Mouse (Mus musculus): ENCODE measurements at regions not wholly inside any gene's neighbourhood (a gene's known extent, or its start where the extent isn't known, plus 50 kb on each side); places are given as distances from the start of the nearest gene placed in this dataset.

DNA sequence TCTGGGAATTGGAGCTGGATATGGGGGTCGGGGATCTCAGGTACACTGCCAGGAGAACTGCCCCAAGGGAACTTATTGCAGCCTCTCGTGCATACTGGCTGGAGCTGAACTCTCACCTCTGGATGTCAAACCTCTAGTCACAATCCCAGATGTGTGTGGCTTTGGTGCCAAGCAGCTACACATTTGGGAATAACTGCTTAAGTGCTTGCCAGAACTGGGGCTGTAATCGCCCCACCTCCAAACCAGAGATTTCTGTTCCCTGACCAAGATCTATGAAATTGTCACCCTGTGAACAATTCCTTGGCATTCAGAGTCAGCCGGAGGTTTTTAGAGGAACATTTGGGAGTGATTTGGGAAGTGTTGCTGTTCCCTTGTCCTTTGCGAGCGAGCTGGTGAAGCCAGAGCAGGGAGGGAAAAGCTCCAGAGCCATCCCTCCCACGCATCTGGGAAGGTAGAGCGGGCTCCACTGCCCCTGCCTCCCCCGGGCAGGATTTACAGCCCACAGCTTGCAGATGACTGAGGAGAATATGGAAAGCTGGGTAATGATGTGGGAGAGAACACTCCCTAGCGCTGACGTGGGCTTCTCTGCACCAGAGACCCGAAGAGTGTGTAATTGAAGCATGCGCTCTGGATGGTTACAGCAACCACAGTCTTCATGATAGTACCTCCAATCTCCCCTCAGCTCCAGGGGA lies 336.1 kb downstream of the Rps24 start:
- Histone ChIP-seq H3K27me3 (ENCODE audit: control insufficient read depth, insufficient read depth, low read length) (no peaks in the 10 kb centered on the region), H3K4me1 (ENCODE audit: control insufficient read depth, insufficient read depth, low read length) (peaks cover 12% of the 10 kb centered on the region), H3K4me3 (ENCODE audit: low read length) (no peak overlapping the region), H3K27ac (ENCODE audit: low read length) (no peak overlapping the region), H3K36me3 (ENCODE audit: control insufficient read depth, insufficient read depth) (no peaks in the 10 kb centered on the region), H3K9ac (ENCODE audit: low read length) (no peak overlapping the region), H3K4me2 (ENCODE audit: low read depth, low read length) (no peak overlapping the region), H3K9me3 (replicated peaks; ENCODE audit: control insufficient read depth, low read length) (no peaks in the 10 kb centered on the region)
- ATAC-seq (replicated peaks; ENCODE audit: extremely low read depth, insufficient read depth, low FRiP score) = peak; percentile 32; the same call in 1 of the 2 replicates
- 63% methylated on average over 13 of the region's 13 CpGs for WGBS

DNA sequence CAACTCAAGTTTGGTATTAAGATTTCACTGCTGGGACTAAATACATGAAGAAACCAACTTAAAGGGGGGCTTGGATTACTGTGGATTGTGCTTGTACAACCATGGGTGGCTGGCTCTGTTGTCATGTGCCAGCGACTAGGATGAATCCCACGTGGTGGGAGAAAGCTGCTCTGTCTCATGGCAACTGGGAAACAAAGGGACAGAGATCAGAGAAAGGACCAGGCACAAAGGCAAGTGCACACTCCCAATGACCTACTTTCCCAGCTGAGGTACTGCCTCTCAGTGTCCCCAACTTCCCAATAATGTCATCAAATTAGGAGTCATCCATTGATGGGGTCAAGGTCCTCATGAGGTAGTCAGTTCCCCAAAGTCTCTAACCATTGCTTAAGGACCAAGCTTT lies 337.4 kb downstream of the Rps24 start:
- Histone ChIP-seq H3K4me3 (ENCODE audit: low read length) (no peak overlapping the region), H3K36me3 (ENCODE audit: control insufficient read depth, insufficient read depth) (no peaks in the 10 kb centered on the region), H3K4me2 (ENCODE audit: low read depth, low read length) (no peak overlapping the region), H3K9me3 (replicated peaks; ENCODE audit: control insufficient read depth, low read length) (no peaks in the 10 kb centered on the region), H3K27me3 (ENCODE audit: control insufficient read depth, insufficient read depth, low read length) (no peaks in the 10 kb centered on the region), H3K27ac (ENCODE audit: low read length) (no peak overlapping the region), H3K4me1 (ENCODE audit: control insufficient read depth, insufficient read depth, low read length) (peaks cover 18% of the 10 kb centered on the region), H3K9ac (ENCODE audit: low read length) (no peak overlapping the region)
- 85% methylated on average over 2 of the region's 2 CpGs for WGBS
- no peak for ATAC-seq (replicated peaks; ENCODE audit: extremely low read depth, insufficient read depth, low FRiP score)

GRCm38 (mm10) chr14:24825722-24826386 lies 338.9 kb downstream of the Rps24 start:
- Histone ChIP-seq H3K4me2 (ENCODE audit: low read depth, low read length) (no peak overlapping the region), H3K9ac (ENCODE audit: low read length) (no peak overlapping the region), H3K36me3 (ENCODE audit: control insufficient read depth, insufficient read depth) (no peaks in the 10 kb centered on the region), H3K27me3 (ENCODE audit: control insufficient read depth, insufficient read depth, low read length) (0 out of 2 replicates have a peak, but pooled peaks cover 3% of the 10 kb centered on the region), H3K4me3 (ENCODE audit: low read length) (no peak overlapping the region), H3K9me3 (replicated peaks; ENCODE audit: control insufficient read depth, low read length) (no peaks in the 10 kb centered on the region), H3K27ac (ENCODE audit: low read length) (no peak overlapping the region), H3K4me1 (ENCODE audit: control insufficient read depth, insufficient read depth, low read length) (peaks cover 18% of the 10 kb centered on the region)
- WGBS = 70% methylated on average over 11 of the region's 11 CpGs
- no peak for ATAC-seq (replicated peaks; ENCODE audit: extremely low read depth, insufficient read depth, low FRiP score)

GRCm38 (mm10) chr14:24826471-24827337 lies 339.8 kb downstream of the Rps24 start:
- no peak for ATAC-seq (replicated peaks; ENCODE audit: extremely low read depth, insufficient read depth, low FRiP score)

GRCm38 (mm10) chr14:24827381-24828031 lies 340.6 kb downstream of the Rps24 start:
- ATAC-seq (replicated peaks; ENCODE audit: extremely low read depth, insufficient read depth, low FRiP score) = no peak
- Histone ChIP-seq H3K9me3 (replicated peaks; ENCODE audit: control insufficient read depth, low read length) (no peaks in the 10 kb centered on the region), H3K9ac (ENCODE audit: low read length) (no peak overlapping the region), H3K4me1 (ENCODE audit: control insufficient read depth, insufficient read depth, low read length) (peaks cover 18% of the 10 kb centered on the region), H3K27me3 (ENCODE audit: control insufficient read depth, insufficient read depth, low read length) (0 out of 2 replicates have a peak, but pooled peaks cover 3% of the 10 kb centered on the region), H3K36me3 (ENCODE audit: control insufficient read depth, insufficient read depth) (no peaks in the 10 kb centered on the region), H3K4me3 (ENCODE audit: low read length) (no peak overlapping the region), H3K4me2 (ENCODE audit: low read depth, low read length) (no peak overlapping the region), H3K27ac (ENCODE audit: low read length) (no peak overlapping the region)
- 40% methylated on average over 8 of the region's 8 CpGs for WGBS

More at GRCm38 (mm10) chr14:24826471-24827337, 339.8 kb downstream of the Rps24 start:
- Histone ChIP-seq H3K4me3 (ENCODE audit: low read length) (no peak overlapping the region), H3K9ac (ENCODE audit: low read length) (no peak overlapping the region), H3K9me3 (replicated peaks; ENCODE audit: control insufficient read depth, low read length) (no peaks in the 10 kb centered on the region), H3K4me1 (ENCODE audit: control insufficient read depth, insufficient read depth, low read length) (peaks cover 18% of the 10 kb centered on the region), H3K27me3 (ENCODE audit: control insufficient read depth, insufficient read depth, low read length) (0 out of 2 replicates have a peak, but pooled peaks cover 3% of the 10 kb centered on the region), H3K4me2 (ENCODE audit: low read depth, low read length) (no peak overlapping the region), H3K36me3 (ENCODE audit: control insufficient read depth, insufficient read depth) (no peaks in the 10 kb centered on the region), H3K27ac (ENCODE audit: low read length) (no peak overlapping the region)
- WGBS = 43% methylated on average over 13 of the region's 13 CpGs

DNA sequence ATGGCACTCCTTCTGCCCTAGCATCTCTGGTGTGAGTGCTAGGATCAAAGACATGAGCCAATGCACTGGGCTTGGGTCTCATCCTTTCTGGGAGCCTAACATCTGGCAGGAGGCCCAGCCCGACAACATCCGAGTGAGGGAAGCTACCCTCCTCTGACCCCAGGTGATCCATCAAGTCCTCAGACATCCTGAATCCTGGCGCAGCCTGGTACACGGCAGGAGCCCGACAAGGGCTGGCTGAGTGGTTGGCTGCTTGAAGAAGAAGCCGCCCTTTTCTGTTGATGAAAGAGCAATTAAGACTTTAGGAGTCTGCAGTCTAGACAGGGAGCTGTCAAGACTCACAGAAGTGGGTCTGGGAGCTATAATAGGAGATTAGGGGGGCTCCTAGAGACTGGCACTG lies 342.1 kb downstream of the Rps24 start:
- 41% methylated on average over 6 of the region's 6 CpGs for WGBS
- Histone ChIP-seq H3K4me2 (ENCODE audit: low read depth, low read length) (no peak overlapping the region), H3K9me3 (replicated peaks; ENCODE audit: control insufficient read depth, low read length) (no peaks in the 10 kb centered on the region), H3K9ac (ENCODE audit: low read length) (no peak overlapping the region), H3K27ac (ENCODE audit: low read length) (no peak overlapping the region), H3K36me3 (ENCODE audit: control insufficient read depth, insufficient read depth) (no peaks in the 10 kb centered on the region), H3K4me1 (ENCODE audit: control insufficient read depth, insufficient read depth, low read length) (peaks cover 18% of the 10 kb centered on the region), H3K4me3 (ENCODE audit: low read length) (no peak overlapping the region), H3K27me3 (ENCODE audit: control insufficient read depth, insufficient read depth, low read length) (0 out of 2 replicates have a peak, but pooled peaks cover 3% of the 10 kb centered on the region)
- ATAC-seq (replicated peaks; ENCODE audit: extremely low read depth, insufficient read depth, low FRiP score) = no peak

DNA sequence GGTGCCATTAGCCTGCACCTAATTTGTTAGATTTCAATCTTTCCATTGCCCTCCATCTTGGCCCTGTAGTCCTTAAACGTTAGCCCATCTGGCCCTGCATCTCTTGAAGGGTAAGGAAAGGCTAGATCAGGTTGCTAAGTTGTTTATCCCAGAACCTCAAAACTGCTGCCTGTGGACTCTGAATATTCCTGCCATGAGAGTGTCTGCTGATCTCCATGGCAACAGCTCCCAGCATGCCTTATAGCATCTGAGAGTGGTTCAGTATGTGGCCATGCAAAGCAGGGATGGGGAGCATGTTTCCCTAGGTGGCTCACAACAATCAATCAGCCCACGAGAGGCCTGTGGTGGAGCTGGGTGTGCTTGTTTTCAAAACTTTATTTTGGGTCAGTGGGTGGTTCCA lies 346.3 kb downstream of the Rps24 start:
- H3K27ac ChIP-seq (ENCODE audit: low read length) = no peak overlapping the region
- no peak overlapping the region for H3K9ac ChIP-seq (ENCODE audit: low read length)

DNA sequence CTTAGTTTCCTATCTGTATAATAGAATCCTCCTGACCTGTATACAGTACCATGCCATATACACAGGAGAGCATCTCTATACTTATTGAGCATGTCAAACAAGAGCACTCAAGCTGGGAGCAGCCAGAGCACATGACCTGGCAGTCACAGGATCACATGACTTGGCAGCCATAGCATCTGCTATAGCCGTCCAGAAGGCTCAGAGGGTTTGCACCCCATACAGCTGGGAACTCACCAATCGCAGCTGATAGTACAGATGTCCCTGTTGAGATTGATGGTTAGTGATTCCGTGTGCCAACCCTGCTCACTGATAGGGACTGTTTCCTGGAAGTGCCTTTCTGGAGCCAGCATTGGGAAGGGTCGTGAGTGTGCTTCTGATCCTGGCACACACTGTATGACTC lies 351.3 kb downstream of the Rps24 start:
- Histone ChIP-seq H3K4me2 (ENCODE audit: low read depth, low read length) (no peak overlapping the region), H3K4me3 (ENCODE audit: low read length) (no peak overlapping the region), H3K27ac (ENCODE audit: low read length) (no peak overlapping the region), H3K27me3 (ENCODE audit: control insufficient read depth, insufficient read depth, low read length) (no peaks in the 10 kb centered on the region), H3K9me3 (replicated peaks; ENCODE audit: control insufficient read depth, low read length) (peaks cover 5% of the 10 kb centered on the region; the same call in 1 of the 2 replicates), H3K9ac (ENCODE audit: low read length) (no peak overlapping the region), H3K4me1 (ENCODE audit: control insufficient read depth, insufficient read depth, low read length) (no peaks in the 10 kb centered on the region), H3K36me3 (ENCODE audit: control insufficient read depth, insufficient read depth) (no peaks in the 10 kb centered on the region)
- WGBS = 71% methylated on average over 4 of the region's 4 CpGs
- ATAC-seq (replicated peaks; ENCODE audit: extremely low read depth, insufficient read depth, low FRiP score) = no peak

More for the DNA sequence above, 346.3 kb downstream of the Rps24 start:
- no peak for ATAC-seq (replicated peaks; ENCODE audit: extremely low read depth, insufficient read depth, low FRiP score)
- H3K4me2 ChIP-seq (ENCODE audit: low read depth, low read length) = no peak overlapping the region
- no peaks in the 10 kb centered on the region for H3K36me3 ChIP-seq (ENCODE audit: control insufficient read depth, insufficient read depth)
- 0 out of 2 replicates have a peak, but pooled peaks cover 3% of the 10 kb centered on the region for H3K27me3 ChIP-seq (ENCODE audit: control insufficient read depth, insufficient read depth, low read length)
- peaks cover 5% of the 10 kb centered on the region; the same call in 1 of the 2 replicates for H3K4me1 ChIP-seq (ENCODE audit: control insufficient read depth, insufficient read depth, low read length)
- peaks cover 5% of the 10 kb centered on the region; the same call in 1 of the 2 replicates for H3K9me3 ChIP-seq (replicated peaks; ENCODE audit: control insufficient read depth, low read length)
- 48% methylated on average over 2 of the region's 2 CpGs for WGBS
- H3K4me3 ChIP-seq (ENCODE audit: low read length) = no peak overlapping the region

Measured in heart, embryonic 16.5 days (tissue).